In the genomic region with DNA sequence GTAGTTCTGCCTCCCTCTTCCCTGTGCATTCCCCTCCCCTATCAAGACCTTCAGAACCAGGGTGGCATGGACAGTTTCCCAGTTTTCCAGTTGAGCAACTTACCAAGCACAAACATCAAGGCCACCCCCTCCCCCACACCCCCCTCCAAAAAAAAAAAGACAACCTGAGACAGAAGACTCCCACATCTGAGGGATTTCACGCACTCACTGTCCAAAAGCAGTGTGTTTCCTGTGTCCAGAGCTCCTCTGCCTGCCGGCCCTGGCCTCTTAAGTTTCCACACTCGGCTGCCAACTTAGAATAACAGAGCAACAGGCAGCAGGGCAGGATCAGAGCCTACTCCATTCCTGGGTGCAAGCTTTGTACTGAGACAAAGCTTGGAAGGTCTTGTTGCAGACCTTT, we compare ENCODE assay signal across 11 mouse cellular contexts.
DNase-seq lines count a peak whose midpoint lies in the region; ATAC-seq and TF ChIP-seq lines count a peak whose summit lies in the region.
"Had no signal": no experiment of that assay in that cellular context is flagged by ENCODE, and none has a peak within 500 bp of the region (broad histone marks: within the 10 kb centered on the region; RNA-seq: fewer than 3 reads in every experiment).

No protein-coding gene starts in this region.

- no peak for ATAC-seq in forebrain, embryonic 15.5 days (replicated peaks)
- ATAC-seq in inflammation-experienced regulatory T-cells, adult 6 months, result no peak
- ATAC-seq in forebrain, postnatal 0 days, result no peak

- peaks cover 64% of the 10 kb centered on the region; the same call in 1 of the 2 replicates for H3K79me2 ChIP-seq in macrophage (ENCODE audit: inconsistent target)

- H3K9ac ChIP-seq in forebrain, embryonic 15.5 days (replicated peaks), result no peak overlapping the region
- H3K9ac ChIP-seq in forebrain, postnatal 0 days, result no peak overlapping the region
- H3K9ac ChIP-seq: embryonic facial prominence, embryonic 13.5 days had no signal

- DNase-seq in heart, adult 8-10 months (ENCODE audit: low spot score), result peak; percentile 14
- no peak for DNase-seq in heart, adult 9 months (ENCODE audit: low spot score in 2 of 2)
- DNase-seq in adrenal gland, postnatal 36 days, result peak; percentile 69 to 78
- peak; percentile 70 for DNase-seq in kidney, adult 9 months
- DNase-seq in forebrain, postnatal 0 days, result no peak

- no peaks in the 10 kb centered on the region for H3K9me3 ChIP-seq in forebrain, embryonic 15.5 days
- no peaks in the 10 kb centered on the region for H3K9me3 ChIP-seq in forebrain, postnatal 0 days (ENCODE audit: low read length)

- no peak for TF ChIP-seq CTCF in forebrain, postnatal 0 days (IDR thresholded peaks at IDR 0.05; ENCODE audit: low read depth)

- peak overlapping the region; percentile 64 for H3K27ac ChIP-seq in macrophage
- no peak overlapping the region for H3K27ac ChIP-seq in forebrain, embryonic 15.5 days (replicated peaks)
- no peak overlapping the region for H3K27ac ChIP-seq in forebrain, postnatal 0 days (ENCODE audit: low read depth, low read length)
- H3K27ac ChIP-seq: embryonic facial prominence, embryonic 13.5 days; left cerebral cortex, adult 2 months; midbrain, embryonic 10.5 days had no signal

- no peaks in the 10 kb centered on the region for H3K4me1 ChIP-seq in forebrain, embryonic 15.5 days
- H3K4me1 ChIP-seq in forebrain, postnatal 0 days (ENCODE audit: insufficient read depth), result no peaks in the 10 kb centered on the region
- H3K4me1 ChIP-seq: embryonic facial prominence, embryonic 13.5 days; midbrain, embryonic 10.5 days had no signal

- H3K4me3 ChIP-seq in macrophage (ENCODE audit: inconsistent target), result peak overlapping the region; percentile 2; the same call in 1 of the 2 replicates
- H3K4me3 ChIP-seq in forebrain, embryonic 15.5 days, result no peak overlapping the region
- no peak overlapping the region for H3K4me3 ChIP-seq in forebrain, postnatal 0 days (ENCODE audit: low read depth, low read length)
- H3K4me3 ChIP-seq: embryonic facial prominence, embryonic 13.5 days; left cerebral cortex, adult 2 months; midbrain, embryonic 10.5 days had no signal

- H3K27me3 ChIP-seq in forebrain, embryonic 15.5 days, result no peaks in the 10 kb centered on the region
- no peaks in the 10 kb centered on the region for H3K27me3 ChIP-seq in forebrain, postnatal 0 days (ENCODE audit: insufficient read depth, low read length)
- H3K27me3 ChIP-seq: embryonic facial prominence, embryonic 13.5 days had no signal

- peaks cover 12% of the 10 kb centered on the region; the same call in 1 of the 2 replicates for H3K36me3 ChIP-seq in macrophage (ENCODE audit: inconsistent target)
- H3K36me3 ChIP-seq in forebrain, embryonic 15.5 days, result no peaks in the 10 kb centered on the region
- H3K36me3 ChIP-seq in forebrain, postnatal 0 days (ENCODE audit: insufficient read depth), result no peaks in the 10 kb centered on the region

- 68% methylated on average over 3 of the region's 3 CpGs for WGBS in macrophage (ENCODE audit: missing documents)
- 70% methylated on average over 3 of the region's 3 CpGs for WGBS in forebrain, embryonic 15.5 days
- WGBS in forebrain, postnatal 0 days, result 65% methylated on average over 3 of the region's 3 CpGs

- no peak overlapping the region for H3K4me2 ChIP-seq in forebrain, embryonic 15.5 days (replicated peaks)
- H3K4me2 ChIP-seq in forebrain, postnatal 0 days (ENCODE audit: low read depth), result no peak overlapping the region
- H3K4me2 ChIP-seq: embryonic facial prominence, embryonic 13.5 days had no signal

Comparison
In these comparisons a context has a peak if more than half of its experiments do, and no peak if none do; other contexts are left out.
1. DNase-seq: peak in heart, adult 8-10 months (single experiment), adrenal gland, postnatal 36 days (2 of 2) and kidney, adult 9 months (single experiment); none in heart, adult 9 months (0 of 2) and forebrain, postnatal 0 days (single experiment).